Mouse (Mus musculus): ENCODE results near the gene Pla2g4d. TPM values are rescaled to one million over a fixed set of nuclear protein-coding genes. Genes with fewer than 3 reads are reported as not detected.
"Not testable (repeated sequence)": the region's sequence is repeated elsewhere in the genome, so short reads cannot be mapped to it uniquely, and the experiment has no call there.

Gene Pla2g4d
- total and polyA plus RNA-seq, 2 experiments from 2014 or later = 0.10 to 0.11 TPM

DNA sequence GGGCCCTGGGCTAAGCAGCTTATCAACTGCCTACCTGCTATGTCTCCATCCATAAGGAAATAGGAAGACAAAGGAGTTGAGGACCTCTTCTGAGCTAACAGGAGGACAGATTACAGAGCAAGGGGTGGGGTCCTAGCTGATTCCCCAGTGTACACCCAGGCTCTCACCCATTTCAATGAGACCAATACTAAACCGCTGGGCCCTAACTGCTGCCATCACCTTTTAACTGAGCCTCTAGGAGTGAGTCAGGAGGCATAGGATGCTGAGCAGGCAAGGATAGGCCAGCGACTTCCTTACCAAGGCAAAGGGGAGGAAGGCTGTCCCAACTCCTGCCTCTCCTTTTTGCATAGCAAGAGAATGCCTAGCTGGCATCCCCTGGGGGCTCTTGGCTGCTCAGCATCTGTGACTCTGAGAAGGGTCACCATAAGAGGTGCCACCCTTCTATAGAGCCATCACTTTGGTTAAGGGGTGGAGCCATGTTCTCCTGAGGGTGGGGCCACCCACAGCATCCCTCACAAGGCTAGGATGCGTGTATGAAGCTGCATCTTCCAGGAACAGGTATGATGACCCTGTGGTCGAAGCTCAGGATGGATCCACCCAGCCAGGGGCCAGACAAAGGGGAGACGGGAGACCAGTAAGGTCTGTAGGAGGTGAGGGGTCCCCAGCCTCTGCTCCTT lies 46.1 kb downstream of the Pla2g4d start:
- TF ChIP-seq CTCF (IDR thresholded peaks at IDR 0.05) = no peak
- WGBS = 87% methylated on average over 5 of the region's 5 CpGs
- no peak for DNase-seq (ENCODE audit: low spot score)
- no peak overlapping the region for H3K9ac ChIP-seq (replicated peaks; ENCODE audit: low read length, poor library complexity, severe bottlenecking)
- H3K27me3 ChIP-seq (ENCODE audit: insufficient read depth, low read length) = no peaks in the 10 kb centered on the region
- H3K9me3 ChIP-seq (ENCODE audit: low read length) = no peaks in the 10 kb centered on the region
- ATAC-seq (ENCODE audit: low FRiP score) = no peak
- H3K4me3 ChIP-seq (ENCODE audit: low read depth, low read length) = no peak overlapping the region; the same call in 1 of the 2 replicates
- peak overlapping the region; percentile 57 for H3K4me2 ChIP-seq (ENCODE audit: low read depth, low read length, poor library complexity, severe bottlenecking)
- 0 out of 2 replicates have a peak, but pooled peaks cover 2% of the 10 kb centered on the region for H3K4me1 ChIP-seq (ENCODE audit: insufficient read depth, low read length)
- H3K27ac ChIP-seq (ENCODE audit: low read depth, low read length) = no peak overlapping the region
- H3K36me3 ChIP-seq (ENCODE audit: insufficient read depth, low read length) = no peaks in the 10 kb centered on the region

DNA sequence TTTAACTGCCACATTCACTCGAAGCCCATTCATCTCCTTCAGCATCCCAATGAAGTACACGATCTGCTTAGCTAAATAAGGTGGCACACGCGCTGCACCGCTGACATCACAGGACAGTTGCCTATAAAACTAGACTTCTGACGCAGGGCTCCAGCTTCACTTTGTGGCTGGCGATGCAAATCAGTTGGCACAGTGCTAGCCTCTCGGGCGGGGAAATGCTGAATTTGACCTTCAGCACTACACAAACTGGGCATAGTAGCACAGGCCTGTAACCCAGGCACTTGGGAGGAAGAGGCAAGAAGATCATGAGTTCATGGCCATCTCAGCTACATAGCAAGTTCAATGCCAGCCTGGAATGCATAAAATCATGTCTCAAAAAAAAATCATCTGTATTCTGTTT lies 50.3 kb downstream of the Pla2g4d start:
- not testable (repeated sequence) for H3K9ac ChIP-seq (replicated peaks; ENCODE audit: low read length, poor library complexity, severe bottlenecking); ATAC-seq (ENCODE audit: low FRiP score); H3K27ac ChIP-seq (ENCODE audit: low read depth, low read length); H3K36me3 ChIP-seq (ENCODE audit: insufficient read depth, low read length); H3K4me3 ChIP-seq (ENCODE audit: low read depth, low read length); H3K27me3 ChIP-seq (ENCODE audit: insufficient read depth, low read length); DNase-seq (ENCODE audit: low spot score); H3K9me3 ChIP-seq (ENCODE audit: low read length); H3K4me2 ChIP-seq (ENCODE audit: low read depth, low read length, poor library complexity, severe bottlenecking); H3K4me1 ChIP-seq (ENCODE audit: insufficient read depth, low read length)
- WGBS = 90% methylated on average over 7 of the region's 9 CpGs

DNA sequence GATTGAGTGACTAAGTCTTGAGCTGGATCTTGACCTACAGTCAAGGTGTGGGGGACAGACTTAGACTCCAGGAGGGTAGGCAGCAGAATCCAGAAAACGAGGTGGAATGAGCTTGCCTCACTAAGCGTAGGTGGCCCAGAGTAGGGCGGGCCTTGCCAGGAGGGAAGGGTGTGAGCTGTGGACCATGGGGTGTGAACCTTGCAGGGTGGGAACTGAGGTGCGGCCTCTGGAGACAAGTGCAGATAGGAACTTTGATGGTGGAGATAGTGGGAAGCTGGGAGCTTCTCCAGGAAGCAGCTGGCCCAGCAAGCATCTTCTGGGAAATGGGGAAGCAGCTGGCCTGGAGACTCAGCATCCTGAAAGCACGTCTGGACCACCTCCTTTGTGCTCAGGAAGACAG lies 51.2 kb downstream of the Pla2g4d start:
- H3K27ac ChIP-seq (ENCODE audit: low read depth, low read length) = no peak overlapping the region

DNA sequence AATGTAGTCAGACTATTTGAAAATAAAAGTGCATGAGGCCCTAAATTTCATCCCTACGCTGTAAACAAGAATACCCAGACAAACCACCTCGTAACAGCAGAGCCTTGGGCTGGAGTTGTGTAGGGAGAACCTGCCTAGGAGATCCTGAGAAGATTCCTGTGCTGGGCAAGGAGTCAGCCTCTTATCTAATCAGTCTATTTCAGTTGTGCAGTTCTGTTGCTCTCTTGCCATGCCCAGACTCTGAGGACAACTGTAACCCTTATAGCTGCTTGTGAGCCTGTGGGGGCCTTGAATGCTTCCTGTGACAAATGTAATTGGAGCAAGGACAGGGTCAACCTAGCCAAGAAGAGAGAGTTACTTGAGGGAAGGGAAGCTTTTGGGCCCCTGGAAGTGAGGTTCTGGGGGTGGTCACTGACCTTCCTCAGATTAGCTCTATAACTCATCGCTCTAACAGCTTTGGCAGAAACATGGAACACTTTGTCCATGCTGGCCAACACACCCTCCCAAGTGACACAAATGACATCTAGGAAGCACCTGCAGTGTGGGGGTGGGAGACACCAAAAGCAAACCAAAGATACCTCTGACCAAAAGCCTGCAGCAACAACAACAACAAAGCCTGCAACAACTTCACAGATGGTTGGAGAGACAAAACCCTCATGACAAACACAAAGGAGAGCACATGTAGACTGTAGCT lies 52.9 kb downstream of the Pla2g4d start:
- no peak overlapping the region for H3K4me2 ChIP-seq (ENCODE audit: low read depth, low read length, poor library complexity, severe bottlenecking)
- WGBS = 91% methylated on average over 3 of the region's 3 CpGs
- no peak overlapping the region for H3K9ac ChIP-seq (replicated peaks; ENCODE audit: low read length, poor library complexity, severe bottlenecking)

More for the DNA sequence above, 51.2 kb downstream of the Pla2g4d start:
- 71% methylated on average over 5 of the region's 5 CpGs for WGBS
- ATAC-seq (ENCODE audit: low FRiP score) (no peak), DNase-seq (ENCODE audit: low spot score) (no peak)
- Histone ChIP-seq H3K4me1 (ENCODE audit: insufficient read depth, low read length) (no peaks in the 10 kb centered on the region), H3K9me3 (ENCODE audit: low read length) (no peaks in the 10 kb centered on the region), H3K4me3 (ENCODE audit: low read depth, low read length) (no peak overlapping the region), H3K36me3 (ENCODE audit: insufficient read depth, low read length) (no peaks in the 10 kb centered on the region), H3K27me3 (ENCODE audit: insufficient read depth, low read length) (no peaks in the 10 kb centered on the region), H3K4me2 (ENCODE audit: low read depth, low read length, poor library complexity, severe bottlenecking) (no peak overlapping the region), H3K9ac (replicated peaks; ENCODE audit: low read length, poor library complexity, severe bottlenecking) (no peak overlapping the region)
- no peak for TF ChIP-seq CTCF (IDR thresholded peaks at IDR 0.05)

GRCm38 (mm10) chr2:120235381-120235780 lies 53.6 kb downstream of the Pla2g4d start:
- no peak for TF ChIP-seq CTCF (IDR thresholded peaks at IDR 0.05)
- ATAC-seq (ENCODE audit: low FRiP score) (no peak), DNase-seq (ENCODE audit: low spot score) (no peak)
- Histone ChIP-seq H3K27me3 (ENCODE audit: insufficient read depth, low read length) (no peaks in the 10 kb centered on the region), H3K36me3 (ENCODE audit: insufficient read depth, low read length) (no peaks in the 10 kb centered on the region), H3K4me1 (ENCODE audit: insufficient read depth, low read length) (no peaks in the 10 kb centered on the region), H3K9me3 (ENCODE audit: low read length) (no peaks in the 10 kb centered on the region), H3K4me2 (ENCODE audit: low read depth, low read length, poor library complexity, severe bottlenecking) (no peak overlapping the region), H3K4me3 (ENCODE audit: low read depth, low read length) (no peak overlapping the region), H3K9ac (replicated peaks; ENCODE audit: low read length, poor library complexity, severe bottlenecking) (no peak overlapping the region), H3K27ac (ENCODE audit: low read depth, low read length) (no peak overlapping the region)
- 74% methylated on average over 3 of the region's 3 CpGs for WGBS

More for the DNA sequence above, 52.9 kb downstream of the Pla2g4d start:
- Histone ChIP-seq H3K4me3 (ENCODE audit: low read depth, low read length) (no peak overlapping the region), H3K27me3 (ENCODE audit: insufficient read depth, low read length) (no peaks in the 10 kb centered on the region), H3K36me3 (ENCODE audit: insufficient read depth, low read length) (no peaks in the 10 kb centered on the region), H3K27ac (ENCODE audit: low read depth, low read length) (no peak overlapping the region), H3K9me3 (ENCODE audit: low read length) (no peaks in the 10 kb centered on the region), H3K4me1 (ENCODE audit: insufficient read depth, low read length) (no peaks in the 10 kb centered on the region)
- DNase-seq (ENCODE audit: low spot score) (no peak), ATAC-seq (ENCODE audit: low FRiP score) (no peak)
- no peak for TF ChIP-seq CTCF (IDR thresholded peaks at IDR 0.05)

DNA sequence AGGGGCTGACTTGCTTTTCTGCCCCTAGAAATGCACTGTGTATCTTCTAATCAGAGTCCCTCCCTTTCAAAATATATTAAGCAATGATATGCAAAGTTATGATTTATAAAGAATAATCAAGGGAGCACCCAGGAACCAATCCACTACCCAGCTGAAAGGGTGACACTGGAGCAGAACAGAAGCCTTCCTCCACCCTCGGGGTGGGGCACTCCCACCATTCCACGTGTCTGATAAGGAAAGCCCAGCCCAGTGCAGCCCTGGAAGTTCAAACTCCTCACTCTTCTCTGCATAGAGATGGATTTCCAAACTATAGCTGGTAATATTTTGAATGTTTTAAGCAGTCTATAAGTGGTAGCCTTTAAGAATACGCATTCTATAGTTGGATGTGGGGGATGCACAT lies 57.4 kb downstream of the Pla2g4d start:
- Histone ChIP-seq H3K27ac (ENCODE audit: low read depth, low read length) (no peak overlapping the region), H3K4me1 (ENCODE audit: insufficient read depth, low read length) (no peaks in the 10 kb centered on the region), H3K27me3 (ENCODE audit: insufficient read depth, low read length) (no peaks in the 10 kb centered on the region), H3K36me3 (ENCODE audit: insufficient read depth, low read length) (no peaks in the 10 kb centered on the region), H3K4me2 (ENCODE audit: low read depth, low read length, poor library complexity, severe bottlenecking) (no peak overlapping the region), H3K9me3 (ENCODE audit: low read length) (no peaks in the 10 kb centered on the region), H3K4me3 (ENCODE audit: low read depth, low read length) (no peak overlapping the region), H3K9ac (replicated peaks; ENCODE audit: low read length, poor library complexity, severe bottlenecking) (no peak overlapping the region)
- DNase-seq (ENCODE audit: low spot score) (no peak), ATAC-seq (ENCODE audit: low FRiP score) (no peak)
- TF ChIP-seq CTCF (IDR thresholded peaks at IDR 0.05) = no peak
- WGBS = 75% methylated on average over 3 of the region's 3 CpGs

Other genes with a start within 250 kb of the Pla2g4d start
- 6.5 and 9.5 TPM in 2 replicates for gene Ehd4, start 134.6 kb downstream of the Pla2g4d start, total RNA-seq (2014; rRNA removed)
- 16.2 and 19.7 TPM in 2 replicates for gene Ehd4, start 134.6 kb downstream of the Pla2g4d start, polyA plus RNA-seq (2015; fragmentation: Nextera tagmentation; extraction: Ambion mirVana)
- 18.5 and 20.0 TPM in 2 replicates for gene Pla2g4e, start 43.9 kb downstream of the Pla2g4d start, total RNA-seq (2014; rRNA removed)
- gene Pla2g4e, start 43.9 kb downstream of the Pla2g4d start, polyA plus RNA-seq (2015; fragmentation: Nextera tagmentation; extraction: Ambion mirVana) = 10.3 and 10.4 TPM in 2 replicates
- 0.05 TPM in 1 of 2 replicates, not detected in the other for gene Pla2g4f, start 25.0 kb upstream of the Pla2g4d start, total RNA-seq (2014; rRNA removed)
- gene Pla2g4f, start 25.0 kb upstream of the Pla2g4d start, polyA plus RNA-seq (2015; fragmentation: Nextera tagmentation; extraction: Ambion mirVana) = not detected in 2 replicates
- gene Vps39, start 63.9 kb upstream of the Pla2g4d start, total RNA-seq (2014; rRNA removed) = 47.8 and 55.7 TPM in 2 replicates
- 37.1 and 37.5 TPM in 2 replicates for gene Vps39, start 63.9 kb upstream of the Pla2g4d start, polyA plus RNA-seq (2015; fragmentation: Nextera tagmentation; extraction: Ambion mirVana)
- 6.0 and 6.3 TPM in 2 replicates for gene Ganc, start 114.7 kb upstream of the Pla2g4d start, total RNA-seq (2014; rRNA removed)
- 7.9 and 9.9 TPM in 2 replicates for gene Ganc, start 114.7 kb upstream of the Pla2g4d start, polyA plus RNA-seq (2015; fragmentation: Nextera tagmentation; extraction: Ambion mirVana)
- 28.6 and 37.5 TPM in 2 replicates for gene Tmem87a, start 114.9 kb upstream of the Pla2g4d start, total RNA-seq (2014; rRNA removed)
- gene Tmem87a, start 114.9 kb upstream of the Pla2g4d start, polyA plus RNA-seq (2015; fragmentation: Nextera tagmentation; extraction: Ambion mirVana) = 5.4 and 8.2 TPM in 2 replicates
- 0.38 and 0.66 TPM in 2 replicates for gene Capn3, start 166.8 kb upstream of the Pla2g4d start, total RNA-seq (2014; rRNA removed)
- gene Capn3, start 166.8 kb upstream of the Pla2g4d start, polyA plus RNA-seq (2015; fragmentation: Nextera tagmentation; extraction: Ambion mirVana) = 0.61 and 0.67 TPM in 2 replicates